Mouse (Mus musculus) midbrain, embryonic 16.5 days (tissue): ENCODE measurements around the gene Rpl29. TPM values are rescaled to one million over a fixed set of nuclear protein-coding genes. Genes with fewer than 3 reads are reported as not detected.

Experiments
- ATAC-seq: fragments of 200-750 bp; cut with Nextera tagmentation; 2 replicates; pipeline ENCODE4 v1.8.0; 2017; ENCODE audit warnings: moderate TSS enrichment
- H3K27ac ChIP-seq: fragments of 300-500 bp; sonication (generic); 2 replicates; pipeline ENCODE4 v1.5.1; 2014; ENCODE audit warnings: mild to moderate bottlenecking, low read length, mixed read lengths
- H3K27me3 ChIP-seq: fragments of 300-500 bp; sonication (generic); 2 replicates; pipeline ENCODE4 v1.6.1; 2014; ENCODE audit warnings: low read depth, low read length, mixed read lengths; ENCODE audit not compliant: control insufficient read depth, insufficient read depth
- H3K36me3 ChIP-seq: fragments of 300-500 bp; sonication (generic); 2 replicates; pipeline ENCODE4 v1.6.1; 2014; ENCODE audit warnings: mild to moderate bottlenecking, low read length, moderate library complexity, mixed read lengths; ENCODE audit not compliant: control insufficient read depth, insufficient read depth
- H3K4me1 ChIP-seq: fragments of 300-500 bp; sonication (generic); 2 replicates; pipeline ENCODE4 v1.6.1; 2014; ENCODE audit warnings: mild to moderate bottlenecking, low read length, mixed read lengths; ENCODE audit not compliant: control insufficient read depth, insufficient read depth
- H3K4me2 ChIP-seq: fragments of 300-500 bp; sonication (generic); 2 replicates; pipeline ENCODE4 v1.6.1; 2014; ENCODE audit warnings: mild to moderate bottlenecking, low read length, mixed read lengths
- H3K4me3 ChIP-seq: fragments of 300-500 bp; sonication (generic); 2 replicates; pipeline ENCODE4 v1.5.1; 2014; ENCODE audit warnings: low read depth, mild to moderate bottlenecking, low read length, moderate library complexity, mixed read lengths
- H3K9ac ChIP-seq: fragments of 300-500 bp; sonication (generic); 2 replicates; pipeline ENCODE4 v1.6.1; 2014; ENCODE audit warnings: low read depth, low read length, mixed read lengths
- H3K9me3 ChIP-seq: fragments of 300-500 bp; sonication (generic); replicated peaks from 2 replicates; pipeline ENCODE4 v1.6.1; 2014; ENCODE audit warnings: mild to moderate bottlenecking, low read length, mixed read lengths; ENCODE audit not compliant: control insufficient read depth, poor library complexity, severe bottlenecking
- WGBS: fragments of 180-500 bp; shearing (Covaris S2); extraction: QIAGEN DNeasy Blood & Tissue Kit; methylation state at CpG from one replicate; pipeline ENCODE4 v1.1.7; 2014; 5-methylcytosine and 5-hydroxymethylcytosine counted together
- polyA plus RNA-seq: library from polyadenylated mRNA; unstranded; fragments of >200 nt; fragmentation: Nextera tagmentation; extraction: Ambion mirVana; gene quantifications from 2 replicates; pipeline ENCODE4 v1.2.1, GENCODE M21; 2015

Gene Rpl29
- polyA plus RNA-seq, 1 experiment from 2014 or later = 551 TPM

- Histone ChIP-seq H3K9me3 (no peaks in the 10 kb centered on the region), H3K9ac (no peak overlapping the region), H3K4me3 (no peak overlapping the region), H3K36me3 (no peaks in the 10 kb centered on the region), H3K27me3 (no peaks in the 10 kb centered on the region), H3K27ac (no peak overlapping the region), H3K4me2 (no peak overlapping the region), H3K4me1 (peaks cover 11% of the 10 kb centered on the region)
- ATAC-seq = no peak
- WGBS = 84% methylated on average over 5 of the region's 5 CpGs
Measured at GRCm38 (mm10) chr9:106413606-106414005, 15.6 kb upstream of the Rpl29 start.

- no peak overlapping the region for H3K4me3 ChIP-seq
- no peak overlapping the region for H3K27ac ChIP-seq
- no peaks in the 10 kb centered on the region; the same call in 1 of the 2 replicates for H3K27me3 ChIP-seq
- no peaks in the 10 kb centered on the region for H3K36me3 ChIP-seq
- H3K9me3 ChIP-seq = no peaks in the 10 kb centered on the region
- 87% methylated on average over 6 of the region's 6 CpGs for whole genome bisulfite sequencing
- H3K4me1 ChIP-seq = peaks cover 28% of the 10 kb centered on the region
- no peak for ATAC-seq
- H3K9ac ChIP-seq = no peak overlapping the region
- no peak overlapping the region for H3K4me2 ChIP-seq
Measured at GRCm38 (mm10) chr9:106416826-106417225, 12.4 kb upstream of the Rpl29 start.

DNA sequence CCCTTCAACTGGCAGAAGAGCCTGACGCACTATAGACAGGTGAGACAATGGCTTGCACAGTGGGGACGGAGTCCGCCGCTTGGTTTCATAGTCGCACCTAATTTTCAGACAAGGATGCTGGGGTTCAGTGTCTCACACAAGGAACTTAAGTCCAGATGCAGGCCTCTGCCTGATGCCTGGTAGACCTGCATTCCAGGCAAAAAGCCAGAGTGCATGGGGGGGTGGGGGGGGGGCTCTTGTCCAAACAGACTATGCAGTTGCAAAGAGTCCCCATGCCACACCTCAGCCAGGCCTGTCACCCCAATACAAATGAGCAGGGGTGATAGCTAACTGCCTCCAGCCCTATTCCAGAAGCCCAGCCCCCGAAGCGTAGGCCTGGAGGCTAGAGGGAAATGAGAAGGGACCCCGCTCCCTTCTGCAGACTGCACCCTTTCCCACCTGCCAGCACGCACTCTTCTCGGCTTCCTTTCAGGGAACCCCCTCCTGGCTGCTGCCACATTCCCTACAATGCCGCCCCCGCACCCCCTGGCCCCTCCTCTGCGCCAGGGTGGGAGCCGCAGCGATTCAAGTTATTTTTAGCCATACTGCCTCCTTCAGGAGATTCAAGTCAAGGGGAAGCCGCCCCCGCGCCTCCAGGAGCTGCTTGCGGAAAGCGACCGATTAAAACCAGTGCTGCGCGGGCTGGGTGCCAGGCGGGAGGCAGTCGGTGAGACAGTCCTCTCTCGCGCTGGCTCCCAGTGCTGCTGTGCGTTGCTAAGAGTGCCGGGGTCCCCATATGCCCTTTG is 11.2 kb upstream of the Rpl29 start:
- Histone ChIP-seq H3K36me3 (no peaks in the 10 kb centered on the region), H3K4me1 (peaks cover 30% of the 10 kb centered on the region), H3K27me3 (no peaks in the 10 kb centered on the region; the same call in 1 of the 2 replicates), H3K4me2 (peak overlapping the region; percentile 71), H3K9me3 (no peaks in the 10 kb centered on the region), H3K4me3 (peak overlapping the region; percentile 26), H3K9ac (peak overlapping the region; percentile 62), H3K27ac (peak overlapping the region; percentile 65)
- peak; percentile 64 for ATAC-seq
- WGBS = 14% methylated on average over 29 of the region's 29 CpGs

GRCm38 (mm10) chr9:106420608-106421007 is 8.6 kb upstream of the Rpl29 start:
- H3K9ac ChIP-seq = peak overlapping the region; percentile 57; the same call in 1 of the 2 replicates
- H3K4me1 ChIP-seq = peaks cover 30% of the 10 kb centered on the region
- no peaks in the 10 kb centered on the region; the same call in 1 of the 2 replicates for H3K27me3 ChIP-seq
- no peaks in the 10 kb centered on the region for H3K9me3 ChIP-seq
- H3K36me3 ChIP-seq = no peaks in the 10 kb centered on the region
- ATAC-seq = peak; percentile 25; the same call in 1 of the 2 replicates
- no peak overlapping the region for H3K4me3 ChIP-seq
- WGBS = 0% methylated on average over 2 of the region's 2 CpGs
- H3K27ac ChIP-seq = peak overlapping the region; percentile 66; the same call in 1 of the 2 replicates
- peak overlapping the region; percentile 41 for H3K4me2 ChIP-seq

DNA sequence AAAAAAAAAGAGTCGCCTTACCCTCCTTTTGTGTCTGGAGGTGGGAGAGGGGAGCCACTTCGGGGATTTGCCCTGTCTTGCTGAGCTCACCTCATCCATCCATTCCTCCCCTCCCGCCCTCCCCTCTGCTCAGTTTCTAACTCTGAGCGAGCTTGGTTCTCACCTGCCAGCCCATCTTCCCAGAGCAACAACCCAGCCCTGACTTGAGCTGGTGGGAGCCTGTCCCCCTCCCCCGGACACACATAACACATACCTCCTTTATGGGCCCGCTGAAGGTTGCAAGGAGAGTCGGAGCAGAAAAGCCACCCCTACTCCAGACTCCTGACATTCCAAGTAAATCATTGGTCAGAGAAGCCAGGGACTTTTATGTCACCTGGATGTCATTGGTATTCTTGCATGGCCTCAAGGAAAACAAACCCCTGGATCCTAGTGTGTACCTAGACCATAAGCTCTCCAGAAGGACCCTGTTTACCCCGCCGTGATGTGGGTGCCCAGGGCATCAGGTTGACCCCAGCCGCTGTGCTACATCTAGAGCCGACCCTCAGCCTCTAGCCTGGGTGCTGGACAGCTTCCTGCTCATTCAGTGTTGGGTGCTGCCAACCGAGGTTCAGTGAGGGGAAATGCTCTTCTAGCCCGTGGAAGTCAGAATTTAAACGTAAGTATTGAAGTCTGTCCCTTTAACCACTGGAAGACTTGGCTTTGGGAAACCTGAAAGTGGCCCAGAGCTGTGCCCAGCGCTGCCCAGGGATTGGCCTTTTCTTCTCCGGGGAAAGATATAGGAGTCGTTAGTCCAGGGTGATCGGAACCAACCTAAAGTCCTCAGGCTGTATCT is 8.0 kb upstream of the Rpl29 start:
- Histone ChIP-seq H3K36me3 (no peaks in the 10 kb centered on the region), H3K27ac (peak overlapping the region; percentile 6), H3K9ac (peak overlapping the region; percentile 57; the same call in 1 of the 2 replicates), H3K4me1 (peaks cover 30% of the 10 kb centered on the region), H3K4me3 (peak overlapping the region; percentile 8; the same call in 1 of the 2 replicates), H3K27me3 (no peaks in the 10 kb centered on the region; the same call in 1 of the 2 replicates), H3K4me2 (peak overlapping the region; percentile 41), H3K9me3 (no peaks in the 10 kb centered on the region)
- ATAC-seq = peak; percentile 52
- WGBS = 8% methylated on average over 17 of the region's 18 CpGs

DNA sequence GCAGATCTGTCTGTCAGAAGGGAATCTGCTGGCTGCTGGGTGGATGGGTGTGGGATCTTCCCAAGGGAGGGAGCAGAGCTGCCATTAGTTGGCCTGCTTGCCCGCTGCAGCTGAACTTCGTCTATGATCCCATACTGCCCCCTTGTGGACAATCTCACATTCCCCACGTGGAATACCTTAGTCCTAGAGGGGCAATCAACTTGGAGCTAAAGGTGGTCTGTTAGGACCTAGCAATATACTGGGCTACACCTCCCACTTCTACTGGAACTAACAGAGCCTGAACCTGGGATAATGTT is 7.4 kb upstream of the Rpl29 start:
- no peaks in the 10 kb centered on the region for H3K36me3 ChIP-seq
- no peaks in the 10 kb centered on the region for H3K9me3 ChIP-seq
- WGBS = 0% methylated on average over 3 of the region's 3 CpGs
- H3K4me2 ChIP-seq = peak overlapping the region; percentile 41
- peaks cover 30% of the 10 kb centered on the region for H3K4me1 ChIP-seq
- ATAC-seq = peak; percentile 75
- H3K27me3 ChIP-seq = no peaks in the 10 kb centered on the region; the same call in 1 of the 2 replicates
- H3K9ac ChIP-seq = no peak overlapping the region
- H3K27ac ChIP-seq = peak overlapping the region; percentile 6; the same call in 1 of the 2 replicates
- peak overlapping the region; percentile 8; the same call in 1 of the 2 replicates for H3K4me3 ChIP-seq

DNA sequence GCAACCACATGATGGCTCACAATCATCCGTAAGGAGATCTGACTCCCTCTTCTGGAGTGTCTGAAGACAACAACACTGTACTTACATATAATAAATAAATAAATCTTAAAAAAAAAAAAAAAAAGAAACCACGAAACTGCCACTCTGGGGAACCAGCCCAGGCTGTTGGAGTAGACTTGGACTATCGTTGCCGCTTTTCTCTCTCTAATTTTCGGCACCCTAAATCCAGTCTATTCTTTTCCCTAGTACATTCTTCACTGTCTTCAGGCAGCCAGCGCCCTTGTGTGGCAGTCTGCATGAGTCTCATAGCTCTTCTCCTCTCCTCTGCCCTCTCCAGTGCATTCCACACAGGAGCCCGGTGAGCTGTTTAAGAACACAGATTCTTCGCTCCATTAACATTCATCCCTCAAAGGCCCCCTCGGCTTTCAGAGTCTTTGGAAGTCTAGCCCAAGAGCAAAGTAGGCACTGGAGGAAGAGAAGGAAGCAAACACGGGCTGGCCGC is 484 bp upstream of the Rpl29 start:
- Histone ChIP-seq H3K4me1 (peaks cover 6% of the 10 kb centered on the region), H3K27me3 (no peaks in the 10 kb centered on the region), H3K36me3 (peaks cover 16% of the 10 kb centered on the region), H3K4me2 (peak overlapping the region; percentile 59), H3K27ac (peak overlapping the region; percentile 91), H3K9me3 (no peaks in the 10 kb centered on the region), H3K4me3 (peak overlapping the region; percentile 73), H3K9ac (peak overlapping the region; percentile 60)
- peak; percentile 78 for ATAC-seq
- WGBS = 8% methylated on average over 11 of the region's 11 CpGs

DNA sequence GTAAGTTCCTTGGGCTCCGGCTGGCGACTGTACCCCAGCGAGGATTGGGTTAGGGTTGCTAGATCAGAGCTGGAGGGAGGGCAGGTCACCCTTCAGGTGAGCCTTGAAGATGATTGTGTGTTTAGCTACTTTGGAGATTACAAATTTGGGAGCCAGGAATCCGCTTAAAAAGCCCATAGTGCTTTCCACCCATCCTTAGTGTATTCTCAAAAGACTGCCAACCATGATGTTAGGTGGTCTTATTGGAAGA is 686 bp downstream of the Rpl29 start:
- WGBS = 1% methylated on average over 4 of the region's 4 CpGs
- Histone ChIP-seq H3K27me3 (no peaks in the 10 kb centered on the region), H3K4me2 (peak overlapping the region; percentile 91), H3K4me3 (peak overlapping the region; percentile 73), H3K27ac (peak overlapping the region; percentile 91), H3K9me3 (no peaks in the 10 kb centered on the region), H3K9ac (peak overlapping the region; percentile 96), H3K4me1 (peaks cover 6% of the 10 kb centered on the region), H3K36me3 (peaks cover 16% of the 10 kb centered on the region)
- no peak for ATAC-seq

GRCm38 (mm10) chr9:106433389-106433788 is 4.1 kb downstream of the Rpl29 start:
- Histone ChIP-seq H3K4me1 (peaks cover 14% of the 10 kb centered on the region), H3K4me2 (no peak overlapping the region), H3K27ac (no peak overlapping the region), H3K27me3 (no peaks in the 10 kb centered on the region), H3K4me3 (no peak overlapping the region), H3K9me3 (no peaks in the 10 kb centered on the region), H3K9ac (no peak overlapping the region), H3K36me3 (peaks cover 16% of the 10 kb centered on the region)
- ATAC-seq = no peak
- 78% methylated on average over 7 of the region's 7 CpGs for WGBS
